Mouse (Mus musculus) T-cell, adult 2 months (primary cell): ENCODE results near the gene Klhl7.

ENCODE experiments used
- DNase-seq: peaks from one replicate; pipeline ENCODE4 v3.0.0; 2022; ENCODE audit warnings: low spot score

Gene Klhl7

GRCm38 (mm10) chr5:24100106-24100809 is at the start of gene Klhl7:
Klhl7 (plus strand) TSS chr5:24100605.
- DNase-seq, result peak; percentile 79

GRCm38 (mm10) chr5:24051755-24052675 is 48.4 kb upstream of the Klhl7 start:
- DNase-seq, result no peak

- no peak for DNase-seq
These were observed 46.9 kb upstream of the Klhl7 start for GRCm38 (mm10) chr5:24053245-24054190.

GRCm38 (mm10) chr5:24054382-24054781 is 46.0 kb upstream of the Klhl7 start:
- no peak for DNase-seq

- no peak for DNase-seq
These were observed 43.5 kb upstream of the Klhl7 start for GRCm38 (mm10) chr5:24056865-24057264.

- DNase-seq, result no peak
These were observed 42.8 kb upstream of the Klhl7 start for GRCm38 (mm10) chr5:24057592-24057991.

GRCm38 (mm10) chr5:24060949-24061348 is 39.5 kb upstream of the Klhl7 start:
- no peak for DNase-seq

- no peak for DNase-seq
These were observed 37.4 kb upstream of the Klhl7 start for GRCm38 (mm10) chr5:24063034-24063433.

- DNase-seq, result no peak
These were observed 36.9 kb upstream of the Klhl7 start for GRCm38 (mm10) chr5:24063545-24063944.

GRCm38 (mm10) chr5:24068955-24069354 is 31.4 kb upstream of the Klhl7 start:
- DNase-seq, result no peak

- no peak for DNase-seq
These were observed 28.4 kb upstream of the Klhl7 start for GRCm38 (mm10) chr5:24072031-24072430.

- peak; percentile 28 for DNase-seq
These were observed 23.3 kb upstream of the Klhl7 start for GRCm38 (mm10) chr5:24076986-24077718.

GRCm38 (mm10) chr5:24077739-24078306 is 22.6 kb upstream of the Klhl7 start:
- DNase-seq, result no peak

GRCm38 (mm10) chr5:24078420-24079179 is 21.8 kb upstream of the Klhl7 start:
- DNase-seq, result no peak

GRCm38 (mm10) chr5:24080826-24081225 is 19.6 kb upstream of the Klhl7 start:
- DNase-seq, result no peak

- no peak for DNase-seq
These were observed 15.6 kb upstream of the Klhl7 start for GRCm38 (mm10) chr5:24084835-24085234.

GRCm38 (mm10) chr5:24086241-24086640 is 14.2 kb upstream of the Klhl7 start:
- DNase-seq, result no peak

- no peak for DNase-seq
These were observed 13.5 kb upstream of the Klhl7 start for GRCm38 (mm10) chr5:24086865-24087264.

- no peak for DNase-seq
These were observed 12.0 kb upstream of the Klhl7 start for GRCm38 (mm10) chr5:24088451-24088850.

GRCm38 (mm10) chr5:24092496-24092895 is 7.9 kb upstream of the Klhl7 start:
- DNase-seq, result no peak
